22 mouse cellular contexts compared by ENCODE assay signal in the genomic region with DNA sequence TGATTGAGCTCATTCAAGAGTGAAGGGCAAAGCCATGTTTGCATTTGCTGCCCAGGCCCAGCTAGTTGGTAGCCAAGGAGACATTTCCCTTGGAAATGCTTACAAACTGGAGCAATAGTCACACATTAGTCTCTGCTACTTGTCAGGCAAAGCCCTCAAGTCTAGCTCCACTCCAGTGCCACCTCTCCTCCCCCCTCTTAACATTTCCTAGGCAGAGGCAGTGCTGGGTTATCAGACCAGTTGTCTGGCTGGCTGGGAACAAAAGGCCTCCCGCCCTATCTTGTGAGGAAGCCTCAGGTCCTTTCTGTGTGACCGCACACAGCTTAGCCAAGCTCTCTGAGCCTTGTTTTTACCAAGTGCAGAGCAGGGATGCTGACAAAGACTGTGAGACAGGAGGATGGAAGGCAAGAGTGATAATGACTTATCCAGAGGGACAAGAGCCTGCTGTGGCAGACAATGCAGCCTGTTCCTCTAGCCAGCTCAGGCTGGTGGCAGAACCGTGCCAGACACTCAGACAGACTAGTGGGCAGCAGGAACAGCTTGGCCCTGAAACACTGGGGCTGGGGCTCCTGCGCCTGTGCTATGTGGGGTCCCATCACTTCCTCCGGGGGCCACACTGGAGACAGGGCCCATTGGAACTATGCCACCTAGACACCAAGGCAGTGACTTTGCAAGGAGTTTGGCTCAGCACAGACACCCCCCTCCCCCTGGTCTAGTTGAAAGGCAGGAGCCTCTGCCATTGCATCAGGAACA. TPM values are rescaled to one million over a fixed set of nuclear protein-coding genes. Genes with fewer than 3 reads are reported as not detected.
A peak's percentile ranks its signal among the peaks of the same experiment; 100 is the strongest.
DNase-seq lines count a peak whose midpoint lies in the region; ATAC-seq and TF ChIP-seq lines count a peak whose summit lies in the region.
"Had no signal": no experiment of that assay in that cellular context is flagged by ENCODE, and none has a peak within 500 bp of the region (broad histone marks: within the 10 kb centered on the region; RNA-seq: fewer than 3 reads in every experiment).

No protein-coding gene starts in this region.

- no peak overlapping the region for H3K4me3 ChIP-seq in left cerebral cortex, adult 2 months
- H3K4me3 ChIP-seq in hindbrain, embryonic 14.5 days (replicated peaks; ENCODE audit: low read length): no peak overlapping the region
- H3K4me3 ChIP-seq: embryonic facial prominence, embryonic 15.5 days; gastrocnemius, adult 2 months; liver, embryonic 15.5 days had no signal

- no peak overlapping the region for H3K9ac ChIP-seq in hindbrain, embryonic 14.5 days
- H3K9ac ChIP-seq: embryonic facial prominence, embryonic 15.5 days; liver, embryonic 15.5 days had no signal

- intact Hi-C loops in left cerebral cortex, postnatal 4 days (cut with DNase I): no loop called here
- intact Hi-C loops in left cerebral cortex, adult 2 months (cut with DNase I): no loop called here

- H3K9me3 ChIP-seq in hindbrain, embryonic 14.5 days (ENCODE audit: control insufficient read depth, low read length): no peaks in the 10 kb centered on the region
- H3K9me3 ChIP-seq: embryonic facial prominence, embryonic 15.5 days; liver, embryonic 15.5 days had no signal

- peak; percentile 15 for DNase-seq in embryo, embryonic 10.5 days (ENCODE audit: low spot score)
- no peak for DNase-seq in embryo, embryonic 11 days
- peak; percentile 54 for DNase-seq in left cerebral cortex, postnatal 4 days
- DNase-seq in left cerebral cortex, adult 2 months (ENCODE audit: extremely low spot score in 1 of 2, low spot score in 2 of 2): no peak
- peak; percentile 64 for DNase-seq in Muller cell, postnatal 12 days (ENCODE audit: inconsistent ontology term)
- DNase-seq in hindbrain, embryonic 14.5 days (ENCODE audit: low spot score): no peak
- no peak for DNase-seq in natural killer cell, adult 2 months (ENCODE audit: low spot score in 2 of 2)
- no peak for DNase-seq in ovary, postnatal 14 days (ENCODE audit: low spot score)
- DNase-seq: adrenal gland, adult 8-10 months; cerebellum, adult 11-12 months; gastrocnemius, adult 2 months; kidney, adult 9 months; kidney, postnatal 36 days; layer of hippocampus, adult 9-11 months had no signal

- H3K4me2 ChIP-seq in hindbrain, embryonic 14.5 days (replicated peaks): no peak overlapping the region
- H3K4me2 ChIP-seq: embryonic facial prominence, embryonic 15.5 days; liver, embryonic 15.5 days had no signal

- peak; percentile 43; the same call in 1 of the 2 replicates for ATAC-seq in hindbrain, embryonic 14.5 days (ENCODE audit: low FRiP score)
- ATAC-seq: inflammation-experienced regulatory T-cells, adult 6 months had no signal

- no peak overlapping the region for H3K27ac ChIP-seq in left cerebral cortex, adult 2 months
- peak overlapping the region; percentile 16; the same call in 1 of the 2 replicates for H3K27ac ChIP-seq in hindbrain, embryonic 14.5 days
- H3K27ac ChIP-seq: embryonic facial prominence, embryonic 15.5 days; gastrocnemius, adult 2 months; liver, embryonic 15.5 days had no signal

- peaks cover 4% of the 10 kb centered on the region for H3K4me1 ChIP-seq in hindbrain, embryonic 14.5 days (replicated peaks; ENCODE audit: control insufficient read depth, insufficient read depth, low read length)
- H3K4me1 ChIP-seq: embryonic facial prominence, embryonic 15.5 days; liver, embryonic 15.5 days had no signal

- no peaks in the 10 kb centered on the region for H3K36me3 ChIP-seq in hindbrain, embryonic 14.5 days (replicated peaks; ENCODE audit: control insufficient read depth, insufficient read depth)
- H3K36me3 ChIP-seq: embryonic facial prominence, embryonic 15.5 days; liver, embryonic 15.5 days had no signal

- no peaks in the 10 kb centered on the region for H3K27me3 ChIP-seq in hindbrain, embryonic 14.5 days (ENCODE audit: control insufficient read depth, insufficient read depth, low read length)
- H3K27me3 ChIP-seq: embryonic facial prominence, embryonic 15.5 days; liver, embryonic 15.5 days had no signal

- WGBS in hindbrain, embryonic 14.5 days: 34% methylated on average over 5 of the region's 5 CpGs

- no peak for TF ChIP-seq CTCF in left cerebral cortex, adult 2 months (IDR thresholded peaks at IDR 0.05)

RNA-seq across cellular contexts. Expression of gene Adra2c, which starts 23.0 kb away (rescaled TPM):
- 1 to 10 TPM; 6.4 to 7.8 TPM for total RNA-seq in left cerebral cortex, postnatal 4 days (2021)
- total RNA-seq in left cerebral cortex, adult 2 months (2021): 10 to 100 TPM; 19.2 to 22.2 TPM
- 0.67 and 1.1 TPM in 2 replicates for polyA plus RNA-seq in hindbrain, embryonic 14.5 days (2014; fragmentation: Nextera tagmentation; extraction: Ambion mirVana)
- total RNA-seq: CH12.LX; common myeloid progenitor, adult 5-6 weeks; granulocyte monocyte progenitor cell, adult 5-6 weeks; megakaryocyte-erythroid progenitor cell, adult 5-6 weeks had no signal
- polyA plus RNA-seq: heart, postnatal 0 days; inflammation-experienced regulatory T-cells, adult 6 months; liver, embryonic 15.5 days had no signal

Comparison
In these comparisons a context has a peak if more than half of its experiments do, and no peak if none do; other contexts are left out.
1. DNase-seq: peak in embryo, embryonic 10.5 days (single experiment), left cerebral cortex, postnatal 4 days (single experiment) and Muller cell, postnatal 12 days (single experiment); none in embryo, embryonic 11 days (single experiment), left cerebral cortex, adult 2 months (0 of 2), hindbrain, embryonic 14.5 days (single experiment), natural killer cell, adult 2 months (0 of 2) and ovary, postnatal 14 days (single experiment).